Mouse (Mus musculus): ENCODE data around the gene Rtl6. TPM values are rescaled to one million over a fixed set of nuclear protein-coding genes. Genes with fewer than 3 reads are reported as not detected.

Gene Rtl6
- total RNA-seq, 2 experiments from 2014 or later = 3.1 to 3.2 TPM

GRCm38 (mm10) chr15:84538974-84539588, 18.5 kb downstream of the Rtl6 start:
- no peak for ATAC-seq (replicated peaks; ENCODE audit: poor library complexity)

GRCm38 (mm10) chr15:84537117-84537516, 20.5 kb downstream of the Rtl6 start:
- peak; percentile 37; the same call in 1 of the 2 replicates for ATAC-seq (replicated peaks; ENCODE audit: poor library complexity)

GRCm38 (mm10) chr15:84536611-84537010, 21.0 kb downstream of the Rtl6 start:
- no peak for ATAC-seq (replicated peaks; ENCODE audit: poor library complexity)

- peak; percentile 57; the same call in 1 of the 2 replicates for ATAC-seq (replicated peaks; ENCODE audit: poor library complexity)
These were observed 21.7 kb downstream of the Rtl6 start for GRCm38 (mm10) chr15:84535953-84536352.

- no peak for ATAC-seq (replicated peaks; ENCODE audit: poor library complexity)
These were observed 25.4 kb downstream of the Rtl6 start for GRCm38 (mm10) chr15:84532211-84532610.

GRCm38 (mm10) chr15:84531535-84531934, 26.1 kb downstream of the Rtl6 start:
- no peak for ATAC-seq (replicated peaks; ENCODE audit: poor library complexity)

- 0 out of 2 replicates have a peak, but pooled peaks have one; percentile 57 for ATAC-seq (replicated peaks; ENCODE audit: poor library complexity)
These were observed 30.7 kb downstream of the Rtl6 start for GRCm38 (mm10) chr15:84526921-84527320.

- ATAC-seq (replicated peaks; ENCODE audit: poor library complexity) = no peak
These were observed 32.3 kb downstream of the Rtl6 start for GRCm38 (mm10) chr15:84525222-84525883.

GRCm38 (mm10) chr15:84522953-84523689, 34.5 kb downstream of the Rtl6 start:
- no peak for ATAC-seq (replicated peaks; ENCODE audit: poor library complexity)

GRCm38 (mm10) chr15:84521486-84521885, 36.1 kb downstream of the Rtl6 start:
- no peak for ATAC-seq (replicated peaks; ENCODE audit: poor library complexity)

GRCm38 (mm10) chr15:84518540-84518939, 39.1 kb downstream of the Rtl6 start:
- ATAC-seq (replicated peaks; ENCODE audit: poor library complexity) = no peak

- ATAC-seq (replicated peaks; ENCODE audit: poor library complexity) = peak; percentile 71
These were observed 44.9 kb downstream of the Rtl6 start for GRCm38 (mm10) chr15:84512626-84513296.

GRCm38 (mm10) chr15:84509981-84510380, 47.6 kb downstream of the Rtl6 start:
- no peak for ATAC-seq (replicated peaks; ENCODE audit: poor library complexity)

GRCm38 (mm10) chr15:84509161-84509560, 48.5 kb downstream of the Rtl6 start:
- ATAC-seq (replicated peaks; ENCODE audit: poor library complexity) = no peak

GRCm38 (mm10) chr15:84506026-84506425, 51.6 kb downstream of the Rtl6 start:
- no peak for ATAC-seq (replicated peaks; ENCODE audit: poor library complexity)

GRCm38 (mm10) chr15:84504895-84505294, 52.7 kb downstream of the Rtl6 start:
- no peak for ATAC-seq (replicated peaks; ENCODE audit: poor library complexity)

Other genes starting within 250 kb of the Rtl6 start
- 99.4 and 106 TPM in 2 replicates for gene Parvg, start 233.8 kb downstream of the Rtl6 start, total RNA-seq (2015)
- gene Parvg, start 233.8 kb downstream of the Rtl6 start, total RNA-seq (2017) = 246 and 253 TPM in 2 replicates
- gene Shisal1, start 110.7 kb downstream of the Rtl6 start, total RNA-seq (2015) = not detected in 2 replicates
- not detected in 2 replicates for gene Shisal1, start 110.7 kb downstream of the Rtl6 start, total RNA-seq (2017)
- gene Prr5, start 111.8 kb upstream of the Rtl6 start, total RNA-seq (2015) = 10.0 and 11.1 TPM in 2 replicates
- 3.7 and 7.6 TPM in 2 replicates for gene Prr5, start 111.8 kb upstream of the Rtl6 start, total RNA-seq (2017)
- not detected in 2 replicates for gene Arhgap8, start 162.2 kb upstream of the Rtl6 start, total RNA-seq (2015)
- not detected in 2 replicates for gene Arhgap8, start 162.2 kb upstream of the Rtl6 start, total RNA-seq (2017)

Data from megakaryocyte progenitor cell, adult 5-6 weeks (primary cell).